Mouse (Mus musculus) heart, embryonic 14.5 days (tissue): ENCODE results near the gene Wfikkn2. TPM values are rescaled to one million over a fixed set of nuclear protein-coding genes. Genes with fewer than 3 reads are reported as not detected.

Experiments
- ATAC-seq: fragments of 200-750 bp; cut with Nextera tagmentation; 2 replicates; pipeline ENCODE4 v1.8.0; 2017; ENCODE audit warnings: low read depth, moderate TSS enrichment; ENCODE audit not compliant: insufficient number of reproducible peaks, insufficient read depth, low FRiP score
- H3K27ac ChIP-seq, 2 experiments: fragments of 200-500 bp in 1 of 2; fragments of 300-500 bp in 1 of 2; sonication (generic) in 1 of 2; replicated peaks in 1 of 2; 2 replicates each; pipeline ENCODE4 v1.5.1; 2012 to 2014; ENCODE audit warnings: low read depth in 2 of 2, low read length in 2 of 2, control low read depth in 1 of 2, mild to moderate bottlenecking in 1 of 2, mixed read lengths in 1 of 2; ENCODE audit not compliant: control insufficient read depth in 1 of 2, insufficient read depth in 1 of 2
- H3K27me3 ChIP-seq: fragments of 300-500 bp; sonication (generic); 2 replicates; pipeline ENCODE4 v1.6.1; 2014; ENCODE audit warnings: mild to moderate bottlenecking, low read length, control low read depth; ENCODE audit not compliant: control insufficient read depth, insufficient read depth
- H3K36me3 ChIP-seq: fragments of 300-500 bp; sonication (generic); 2 replicates; pipeline ENCODE4 v1.6.1; 2014; ENCODE audit warnings: mild to moderate bottlenecking, control low read depth, low read length, mixed read lengths; ENCODE audit not compliant: control insufficient read depth, insufficient read depth
- H3K4me1 ChIP-seq, 2 experiments: fragments of 200-500 bp in 1 of 2; fragments of 300-500 bp in 1 of 2; sonication (generic) in 1 of 2; 2 replicates each; pipeline ENCODE4 v1.6.1; 2012 to 2014; ENCODE audit warnings: low read length in 2 of 2, control low read depth in 1 of 2, mixed read lengths in 1 of 2; ENCODE audit not compliant: control insufficient read depth in 2 of 2, insufficient read depth in 2 of 2
- H3K4me2 ChIP-seq: fragments of 300-500 bp; sonication (generic); 2 replicates; pipeline ENCODE4 v1.6.1; 2014; ENCODE audit warnings: mild to moderate bottlenecking, low read length
- H3K4me3 ChIP-seq, 2 experiments: fragments of 200-500 bp in 1 of 2; fragments of 300-500 bp in 1 of 2; sonication (generic) in 1 of 2; 2 replicates each; pipeline ENCODE4 v1.5.1; 2012 to 2014; ENCODE audit warnings: low read length in 2 of 2, mild to moderate bottlenecking in 2 of 2, control low read depth in 1 of 2, low read depth in 1 of 2, moderate library complexity in 1 of 2; ENCODE audit not compliant: control insufficient read depth in 1 of 2, insufficient read depth in 1 of 2
- H3K9ac ChIP-seq: fragments of 300-500 bp; sonication (generic); 2 replicates; pipeline ENCODE4 v1.6.1; 2014; ENCODE audit warnings: mild to moderate bottlenecking, low read length
- H3K9me3 ChIP-seq: fragments of 300-500 bp; sonication (generic); 2 replicates; pipeline ENCODE4 v1.6.1; 2016; ENCODE audit warnings: low read length, control low read depth; ENCODE audit not compliant: control insufficient read depth
- WGBS: fragments of 180-500 bp; shearing (Covaris S2); extraction: QIAGEN DNeasy Blood & Tissue Kit; methylation state at CpG from one replicate; pipeline ENCODE4 v1.1.7; 2014; 5-methylcytosine and 5-hydroxymethylcytosine counted together
- polyA plus RNA-seq: library from polyadenylated mRNA; unstranded; fragments of >200 nt; fragmentation: Nextera tagmentation; extraction: Ambion mirVana; gene quantifications from 2 replicates; pipeline ENCODE4 v1.2.1, GENCODE M21; 2014

The Wfikkn2 gene
- polyA plus RNA-seq, 1 experiment from 2014 or later, result 1.6 TPM

DNA sequence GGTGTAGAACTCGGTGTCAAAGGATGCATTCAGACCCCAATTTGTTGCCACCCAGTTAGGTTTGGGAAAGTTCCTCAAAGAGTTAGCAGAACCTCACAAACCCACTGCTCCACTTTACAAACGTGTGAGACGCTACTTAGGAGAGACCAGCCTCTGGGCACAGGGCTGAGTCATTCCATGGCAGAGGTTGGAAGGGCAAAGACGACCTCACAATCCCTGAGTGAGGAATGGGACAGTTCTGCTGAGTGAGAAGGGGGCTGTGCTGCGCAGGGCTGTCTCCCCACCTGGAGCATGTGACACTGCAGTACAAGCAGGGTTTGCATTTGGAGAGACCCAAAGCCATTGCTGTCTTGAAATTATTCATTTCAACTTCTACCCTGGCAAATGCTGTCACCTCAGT, 36.5 kb upstream of the Wfikkn2 start:
- H3K27ac ChIP-seq, result peak overlapping the region; percentile 1 to 37; a peak in 2 of 4 replicates
- no peak overlapping the region for H3K4me3 ChIP-seq
- H3K27me3 ChIP-seq, result no peaks in the 10 kb centered on the region
- peaks cover 0 to 18% of the 10 kb centered on the region in 2 experiments; a peak in 2 of 4 replicates for H3K4me1 ChIP-seq
- H3K4me2 ChIP-seq, result no peak overlapping the region
- H3K36me3 ChIP-seq, result peaks cover 36% of the 10 kb centered on the region
- no peak for ATAC-seq
- 51% methylated on average over 5 of the region's 5 CpGs for WGBS
- no peaks in the 10 kb centered on the region for H3K9me3 ChIP-seq
- no peak overlapping the region for H3K9ac ChIP-seq

DNA sequence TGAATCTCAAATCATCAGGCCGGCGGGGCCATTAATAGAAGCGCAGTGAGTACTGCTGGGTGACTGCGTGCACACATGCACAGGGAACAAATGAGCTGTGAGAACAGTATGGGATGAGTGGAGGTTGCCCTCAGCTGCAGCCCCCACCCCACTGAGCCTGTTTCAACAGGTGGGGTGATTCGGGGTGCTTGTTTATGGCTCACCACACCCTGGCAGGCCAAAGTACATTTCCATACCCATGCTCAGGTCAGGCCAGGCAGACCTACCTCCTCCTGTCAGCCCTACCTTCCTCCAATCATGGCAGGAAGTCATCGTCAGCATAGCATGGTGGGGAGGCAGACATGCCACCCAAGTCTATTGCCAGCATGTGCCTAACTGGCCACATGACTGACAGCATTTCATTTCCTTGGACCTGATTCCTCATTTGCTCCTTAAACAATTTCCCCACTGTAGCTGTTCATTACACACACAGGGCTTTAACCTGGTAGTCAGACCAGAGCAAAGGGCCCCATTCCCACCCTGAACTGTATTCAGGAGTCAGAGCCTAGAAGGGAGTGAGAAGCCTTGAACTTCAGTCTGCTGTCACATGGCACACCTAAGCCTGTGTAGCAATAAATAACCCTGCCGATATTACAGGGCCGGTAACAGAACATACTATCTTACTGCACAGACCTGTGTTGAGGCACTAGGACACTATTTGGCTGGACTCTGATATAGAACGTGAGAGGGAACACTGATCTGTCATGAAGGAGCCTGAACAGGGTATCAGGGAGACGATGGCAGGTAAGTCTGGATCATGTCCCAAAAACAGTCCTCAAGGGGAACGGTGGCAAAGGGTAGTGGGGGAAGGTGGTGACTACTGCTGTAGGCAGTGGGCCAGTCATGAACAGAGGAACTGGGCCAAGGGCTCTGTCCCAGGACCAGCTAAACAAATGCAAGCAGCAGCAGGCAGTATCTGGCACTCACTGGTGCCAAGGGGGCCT, 35.7 kb upstream of the Wfikkn2 start, which contains the start of gene Gm21885:
Gene Gm21885 (plus strand): TSS at position 675 of the 983 bp plus-strand sequence.
- WGBS, result 66% methylated on average over 11 of the region's 11 CpGs

DNA sequence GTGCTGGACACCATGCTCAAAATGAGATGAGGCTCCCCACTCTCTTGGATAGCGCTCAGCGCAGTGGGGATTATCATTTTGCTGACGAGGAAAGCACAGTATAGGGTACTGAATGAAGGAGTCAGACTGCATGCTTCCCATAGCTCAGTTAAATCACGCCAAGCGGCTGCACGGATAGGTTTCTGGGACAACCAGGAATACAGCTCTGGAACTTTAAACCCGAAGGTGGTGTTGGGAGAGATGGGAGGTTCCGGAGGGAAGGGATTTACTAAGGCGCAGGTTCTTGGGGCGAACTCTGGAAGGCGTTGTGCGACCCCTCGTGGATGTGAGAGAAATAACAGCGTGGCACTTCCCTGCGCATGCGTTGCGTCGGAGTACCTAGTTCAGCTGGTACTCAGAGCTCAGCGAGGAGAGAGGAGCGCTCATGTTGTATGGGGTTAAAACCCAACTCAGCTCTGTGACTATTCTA, 31.1 kb upstream of the Wfikkn2 start:
- 6% methylated on average over 20 of the region's 20 CpGs for WGBS
- H3K9me3 ChIP-seq, result no peaks in the 10 kb centered on the region
- H3K4me1 ChIP-seq, result peaks cover 6 to 22% of the 10 kb centered on the region in 2 experiments
- peak; percentile 57 for ATAC-seq
- H3K9ac ChIP-seq, result peak overlapping the region; percentile 51
- no peaks in the 10 kb centered on the region for H3K27me3 ChIP-seq
- peak overlapping the region; percentile 35 to 40 for H3K4me3 ChIP-seq
- peak overlapping the region; percentile 76 for H3K4me2 ChIP-seq
- H3K36me3 ChIP-seq, result no peaks in the 10 kb centered on the region
- no peak overlapping the region for H3K27ac ChIP-seq

More for the DNA sequence above, 35.7 kb upstream of the Wfikkn2 start, which contains the start of gene Gm21885:
- peaks cover 2 to 19% of the 10 kb centered on the region in 2 experiments; a peak in 3 of 4 replicates for H3K4me1 ChIP-seq
- H3K4me2 ChIP-seq, result no peak within 1 kb of the TSS
- H3K27me3 ChIP-seq, result no peaks in the 10 kb centered on the region
- H3K9ac ChIP-seq, result no peak within 1 kb of the TSS
- peaks cover 28% of the 10 kb centered on the region for H3K36me3 ChIP-seq
- no peaks in the 10 kb centered on the region for H3K9me3 ChIP-seq
- H3K27ac ChIP-seq, result peak within 1 kb of the TSS; percentile 1 to 37; a peak in 2 of 4 replicates
- H3K4me3 ChIP-seq, result no peak within 1 kb of the TSS
- no peak for ATAC-seq

DNA sequence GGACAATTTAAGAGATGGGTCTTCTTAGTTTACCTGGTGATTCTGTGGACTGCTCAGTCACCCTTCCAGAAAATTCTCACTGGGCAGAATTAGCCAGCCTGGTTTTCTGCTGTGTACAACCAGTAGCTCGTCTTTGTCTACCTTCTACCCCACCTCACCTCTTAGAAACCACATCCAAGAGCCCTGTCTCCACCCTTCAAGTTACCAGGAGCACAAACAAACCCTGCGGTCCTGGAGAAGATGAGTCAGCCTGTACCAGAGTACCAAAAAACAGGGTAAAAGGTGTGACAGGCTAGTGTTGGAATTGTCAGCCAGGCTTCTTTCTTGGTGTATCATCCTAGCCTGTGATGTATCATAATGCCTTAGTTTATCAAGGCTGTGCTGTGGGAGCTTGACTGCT, 29.9 kb upstream of the Wfikkn2 start:
- ATAC-seq, result no peak
- Histone ChIP-seq H3K4me3 (no peak overlapping the region), H3K36me3 (no peaks in the 10 kb centered on the region), H3K4me1 (peaks cover 6 to 14% of the 10 kb centered on the region in 2 experiments), H3K9me3 (no peaks in the 10 kb centered on the region), H3K4me2 (no peak overlapping the region), H3K27ac (no peak overlapping the region), H3K27me3 (no peaks in the 10 kb centered on the region), H3K9ac (no peak overlapping the region)
- WGBS, result 89% methylated on average over 2 of the region's 2 CpGs

DNA sequence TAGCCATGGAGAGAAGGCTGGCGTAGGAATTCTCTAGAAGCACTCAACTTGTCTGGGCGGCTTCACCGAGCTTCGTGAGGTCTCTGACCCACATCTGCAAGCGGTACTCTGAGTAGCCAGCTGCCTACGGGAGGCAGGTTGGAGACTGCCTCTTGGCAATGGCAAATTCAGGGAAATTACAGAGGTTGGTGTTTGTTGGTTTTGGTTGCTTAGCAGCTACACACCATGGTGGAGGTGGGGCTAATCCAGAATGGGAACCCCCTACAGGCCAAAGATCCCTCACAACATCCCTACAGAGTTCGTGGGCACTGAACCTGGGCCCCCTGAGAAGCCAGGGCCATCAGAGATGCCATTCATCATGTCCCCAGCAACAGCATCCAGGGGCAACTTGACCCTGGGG, 29.4 kb upstream of the Wfikkn2 start:
- Histone ChIP-seq H3K27ac (no peak overlapping the region), H3K4me3 (no peak overlapping the region)
- WGBS, result 82% methylated on average over 7 of the region's 7 CpGs

DNA sequence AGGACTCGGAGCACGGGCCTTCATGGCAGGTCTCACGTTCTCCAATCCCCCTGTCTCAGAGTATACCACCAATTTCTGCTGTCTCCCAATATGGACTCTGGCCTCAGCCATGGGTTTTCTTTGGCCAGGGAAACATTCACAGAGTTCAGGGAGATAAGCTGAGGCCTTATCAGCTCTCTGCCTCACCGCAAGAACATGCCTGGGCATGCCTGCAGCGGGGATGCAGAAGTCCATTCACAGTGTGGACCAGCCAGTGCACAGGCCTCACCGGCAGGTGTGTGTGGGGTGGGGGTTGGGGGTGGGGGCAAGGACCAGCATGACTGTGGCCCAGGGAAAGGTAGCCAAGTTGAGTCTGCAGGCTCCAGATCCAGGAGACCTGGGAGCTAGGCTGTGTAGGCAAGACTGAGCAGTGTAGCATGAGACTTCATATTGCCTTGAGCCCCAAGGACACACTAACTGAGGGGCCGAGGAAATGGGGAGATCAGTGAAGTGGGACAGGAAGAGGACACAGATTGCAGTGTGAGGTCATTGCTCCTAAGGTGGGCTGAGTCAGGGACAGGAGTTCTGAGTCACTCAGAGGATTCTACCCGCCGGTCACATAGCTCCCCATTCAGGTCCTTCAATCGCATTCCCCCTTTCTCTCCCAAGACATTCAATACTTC, 28.5 kb upstream of the Wfikkn2 start:
- Histone ChIP-seq H3K27me3 (no peaks in the 10 kb centered on the region), H3K9ac (no peak overlapping the region), H3K4me2 (no peak overlapping the region), H3K36me3 (no peaks in the 10 kb centered on the region), H3K9me3 (no peaks in the 10 kb centered on the region), H3K27ac (no peak overlapping the region), H3K4me3 (no peak overlapping the region), H3K4me1 (peaks cover 6 to 14% of the 10 kb centered on the region in 2 experiments)
- 54% methylated on average over 10 of the region's 10 CpGs for WGBS
- ATAC-seq, result no peak

More for the DNA sequence above, 29.4 kb upstream of the Wfikkn2 start:
- H3K27me3 ChIP-seq, result no peaks in the 10 kb centered on the region
- no peaks in the 10 kb centered on the region for H3K36me3 ChIP-seq
- no peak overlapping the region for H3K4me2 ChIP-seq
- peaks cover 6 to 14% of the 10 kb centered on the region in 2 experiments for H3K4me1 ChIP-seq
- no peaks in the 10 kb centered on the region for H3K9me3 ChIP-seq
- ATAC-seq, result no peak
- no peak overlapping the region for H3K9ac ChIP-seq
